Mouse (Mus musculus) intestine, embryonic 15.5 days (tissue): ENCODE measurements around the gene Gm45785. TPM values are rescaled to one million over a fixed set of nuclear protein-coding genes. Genes with fewer than 3 reads are reported as not detected.
"Not testable (repeated sequence)": the region's sequence is repeated elsewhere in the genome, so short reads cannot be mapped to it uniquely, and the experiment has no call there.

Experiments
- ATAC-seq: fragments of 200-750 bp; cut with Nextera tagmentation; 2 replicates; pipeline ENCODE4 v1.8.0; 2017; ENCODE audit warnings: moderate TSS enrichment, moderate library complexity
- H3K27ac ChIP-seq: fragments of 300-500 bp; sonication (generic); 2 replicates; pipeline ENCODE4 v1.5.1; 2015; ENCODE audit warnings: mild to moderate bottlenecking, inconsistent platforms
- H3K27me3 ChIP-seq: fragments of 300-500 bp; sonication (generic); replicated peaks from 2 replicates; pipeline ENCODE4 v1.6.1; 2015; ENCODE audit warnings: inconsistent platforms
- H3K36me3 ChIP-seq: fragments of 300-500 bp; sonication (generic); 2 replicates; pipeline ENCODE4 v1.6.1; 2015; ENCODE audit warnings: inconsistent platforms
- H3K4me1 ChIP-seq: fragments of 300-500 bp; sonication (generic); replicated peaks from 2 replicates; pipeline ENCODE4 v1.6.1; 2015; ENCODE audit warnings: inconsistent platforms
- H3K4me2 ChIP-seq: fragments of 300-500 bp; sonication (generic); replicated peaks from 2 replicates; pipeline ENCODE4 v1.6.1; 2015; ENCODE audit warnings: mild to moderate bottlenecking, inconsistent platforms
- H3K4me3 ChIP-seq: fragments of 300-500 bp; sonication (generic); replicated peaks from 2 replicates; pipeline ENCODE4 v1.5.1; 2015; ENCODE audit warnings: inconsistent platforms
- H3K9ac ChIP-seq: fragments of 300-500 bp; sonication (generic); 2 replicates; pipeline ENCODE4 v1.6.1; 2015; ENCODE audit warnings: inconsistent platforms
- H3K9me3 ChIP-seq: fragments of 300-500 bp; sonication (generic); 2 replicates; pipeline ENCODE4 v1.6.1; 2016; ENCODE audit warnings: inconsistent platforms
- WGBS: fragments of 180-500 bp; shearing (Covaris S2); methylation state at CpG from one replicate; pipeline ENCODE4 v1.1.7; 2015; 5-methylcytosine and 5-hydroxymethylcytosine counted together
- polyA plus RNA-seq: library from polyadenylated mRNA; unstranded; fragments of >200 nt; fragmentation: Nextera tagmentation; extraction: Ambion mirVana; gene quantifications from 2 replicates; pipeline ENCODE4 v1.2.1, GENCODE M21; 2015

Gm45785 gene
- 0.54 TPM in 1 of 2 replicates, not detected in the other for polyA plus RNA-seq

GRCm38 (mm10) chr7:140855860-140856784, at the start of gene Gm45785:
Gm45785 (minus strand) TSS chr7:140856331.
- Histone ChIP-seq H3K9ac (peak within 1 kb of the TSS; percentile 85), H3K4me3 (peak within 1 kb of the TSS; percentile 57), H3K4me1 (peaks cover 20% of the 10 kb centered on the region), H3K27me3 (no peaks in the 10 kb centered on the region), H3K27ac (peak within 1 kb of the TSS; percentile 95), H3K36me3 (peaks cover 34% of the 10 kb centered on the region), H3K4me2 (peak within 1 kb of the TSS; percentile 98), H3K9me3 (no peaks in the 10 kb centered on the region)
- under 1% methylated on average over 51 of the region's 51 CpGs for WGBS
- peak; percentile 88 for ATAC-seq

GRCm38 (mm10) chr7:140905642-140906081, 49.5 kb upstream of the Gm45785 start:
- Histone ChIP-seq H3K4me1 (0 out of 2 replicates have a peak, but pooled peaks cover 7% of the 10 kb centered on the region), H3K36me3 (no peaks in the 10 kb centered on the region), H3K9ac (no peak overlapping the region), H3K4me3 (no peak overlapping the region), H3K27ac (no peak overlapping the region), H3K4me2 (no peak overlapping the region), H3K27me3 (no peaks in the 10 kb centered on the region), H3K9me3 (no peaks in the 10 kb centered on the region)
- WGBS = 65% methylated on average over 2 of the region's 2 CpGs
- no peak for ATAC-seq

- H3K27ac ChIP-seq = no peak overlapping the region
- no peak overlapping the region for H3K4me3 ChIP-seq
- H3K4me1 ChIP-seq = no peaks in the 10 kb centered on the region
- peak; percentile 52 for ATAC-seq
- H3K36me3 ChIP-seq = peaks cover under 1% of the 10 kb centered on the region; the same call in 1 of the 2 replicates
- WGBS = 24% methylated on average over 13 of the region's 13 CpGs
- H3K4me2 ChIP-seq = no peak overlapping the region
- no peaks in the 10 kb centered on the region for H3K27me3 ChIP-seq
- no peak overlapping the region for H3K9ac ChIP-seq
- H3K9me3 ChIP-seq = no peaks in the 10 kb centered on the region
These were observed 47.1 kb upstream of the Gm45785 start for GRCm38 (mm10) chr7:140903212-140903611.

- Histone ChIP-seq H3K9me3 (no peaks in the 10 kb centered on the region), H3K4me1 (no peaks in the 10 kb centered on the region), H3K27me3 (no peaks in the 10 kb centered on the region), H3K36me3 (peaks cover 10% of the 10 kb centered on the region; the same call in 1 of the 2 replicates), H3K9ac (no peak overlapping the region), H3K4me2 (no peak overlapping the region), H3K4me3 (no peak overlapping the region), H3K27ac (no peak overlapping the region)
- 85% methylated on average over 15 of the region's 15 CpGs for WGBS
- no peak for ATAC-seq
These were observed 46.1 kb upstream of the Gm45785 start for GRCm38 (mm10) chr7:140902036-140902875.

- ATAC-seq = no peak
- no peak within 1 kb of the TSS for H3K9ac ChIP-seq
- no peaks in the 10 kb centered on the region for H3K27me3 ChIP-seq
- H3K36me3 ChIP-seq = peaks cover 18% of the 10 kb centered on the region
- no peak within 1 kb of the TSS for H3K27ac ChIP-seq
- H3K4me3 ChIP-seq = no peak within 1 kb of the TSS
- no peak within 1 kb of the TSS for H3K4me2 ChIP-seq
- no peaks in the 10 kb centered on the region for H3K4me1 ChIP-seq
- 69% methylated on average over 10 of the region's 10 CpGs for WGBS
- H3K9me3 ChIP-seq = no peaks in the 10 kb centered on the region
These were observed 44.1 kb upstream of the Gm45785 start, which contains the start of gene Cox8b for GRCm38 (mm10) chr7:140900220-140900619. Cox8b (minus strand) TSS chr7:140900446.

GRCm38 (mm10) chr7:140899121-140899520, 43.0 kb upstream of the Gm45785 start:
- no peak overlapping the region for H3K4me3 ChIP-seq
- ATAC-seq = no peak
- H3K9ac ChIP-seq = no peak overlapping the region
- WGBS = 78% methylated on average over 3 of the region's 3 CpGs
- H3K4me1 ChIP-seq = no peaks in the 10 kb centered on the region
- no peaks in the 10 kb centered on the region for H3K27me3 ChIP-seq
- H3K27ac ChIP-seq = no peak overlapping the region
- H3K36me3 ChIP-seq = peaks cover 26% of the 10 kb centered on the region
- no peak overlapping the region for H3K4me2 ChIP-seq
- H3K9me3 ChIP-seq = no peaks in the 10 kb centered on the region

- Histone ChIP-seq H3K4me1 (no peaks in the 10 kb centered on the region), H3K27me3 (no peaks in the 10 kb centered on the region), H3K27ac (no peak overlapping the region), H3K4me3 (no peak overlapping the region), H3K4me2 (no peak overlapping the region), H3K9me3 (no peaks in the 10 kb centered on the region), H3K36me3 (peaks cover 30% of the 10 kb centered on the region), H3K9ac (no peak overlapping the region)
- no peak for ATAC-seq
- 92% methylated on average over 7 of the region's 7 CpGs for WGBS
These were observed 41.7 kb upstream of the Gm45785 start for GRCm38 (mm10) chr7:140897863-140898262.

GRCm38 (mm10) chr7:140894611-140895010, 38.5 kb upstream of the Gm45785 start:
- no peak overlapping the region for H3K4me2 ChIP-seq
- WGBS = 94% methylated on average over 3 of the region's 3 CpGs
- H3K36me3 ChIP-seq = peaks cover 37% of the 10 kb centered on the region
- no peaks in the 10 kb centered on the region for H3K4me1 ChIP-seq
- H3K9me3 ChIP-seq = no peaks in the 10 kb centered on the region
- ATAC-seq = no peak
- H3K27ac ChIP-seq = no peak overlapping the region
- H3K9ac ChIP-seq = no peak overlapping the region
- H3K27me3 ChIP-seq = no peaks in the 10 kb centered on the region
- no peak overlapping the region for H3K4me3 ChIP-seq

- Histone ChIP-seq H3K4me3 (no peak overlapping the region), H3K9me3 (no peaks in the 10 kb centered on the region), H3K9ac (no peak overlapping the region), H3K27ac (no peak overlapping the region), H3K36me3 (peaks cover 41% of the 10 kb centered on the region), H3K27me3 (no peaks in the 10 kb centered on the region), H3K4me2 (no peak overlapping the region), H3K4me1 (no peaks in the 10 kb centered on the region)
- WGBS = 90% methylated on average over 7 of the region's 7 CpGs
- no peak for ATAC-seq
These were observed 37.9 kb upstream of the Gm45785 start for GRCm38 (mm10) chr7:140894031-140894430.

- H3K9me3 ChIP-seq, H3K9ac ChIP-seq, H3K27me3 ChIP-seq, H3K27ac ChIP-seq, H3K4me1 ChIP-seq, H3K4me3 ChIP-seq, ATAC-seq, H3K4me2 ChIP-seq: not testable (repeated sequence)
- 97% methylated on average over 16 of the region's 16 CpGs for WGBS
- peaks cover 33% of the 10 kb centered on the region for H3K36me3 ChIP-seq
These were observed 34.5 kb upstream of the Gm45785 start for GRCm38 (mm10) chr7:140890636-140891035.

GRCm38 (mm10) chr7:140882469-140882803, 26.3 kb upstream of the Gm45785 start:
- Histone ChIP-seq H3K4me2 (peak overlapping the region; percentile 82), H3K9me3 (no peaks in the 10 kb centered on the region), H3K9ac (peak overlapping the region; percentile 60), H3K27me3 (no peaks in the 10 kb centered on the region), H3K4me3 (peak overlapping the region; percentile 59), H3K27ac (0 out of 2 replicates have a peak overlapping the region, but pooled peaks have one; percentile 85), H3K4me1 (peaks cover 11% of the 10 kb centered on the region), H3K36me3 (0 out of 2 replicates have a peak, but pooled peaks cover 8% of the 10 kb centered on the region)
- peak; percentile 53 for ATAC-seq
- 0% methylated on average over 12 of the region's 12 CpGs for WGBS
